Mouse (Mus musculus) thymus, adult 2 months (tissue): Measurements from ENCODE around the gene Lgi4. TPM values are rescaled to one million over a fixed set of nuclear protein-coding genes. Genes with fewer than 3 reads are reported as not detected.

Experiments
- DNase-seq: peaks from one replicate; pipeline ENCODE4 v3.0.0; 2021
- H3K27ac ChIP-seq: fragments of 200-500 bp; 2 replicates; pipeline ENCODE4 v1.5.1; 2012; ENCODE audit warnings: low read length, control low read depth; ENCODE audit not compliant: control insufficient read depth, insufficient read depth
- H3K27me3 ChIP-seq: fragments of 200-500 bp; 2 replicates; pipeline ENCODE4 v1.6.1; 2012; ENCODE audit warnings: mild to moderate bottlenecking, low read length, moderate library complexity, mixed read lengths; ENCODE audit not compliant: control insufficient read depth, insufficient read depth
- H3K36me3 ChIP-seq: fragments of 200-500 bp; 2 replicates; pipeline ENCODE4 v1.6.1; 2012; ENCODE audit warnings: mild to moderate bottlenecking, low read length, moderate library complexity; ENCODE audit not compliant: control insufficient read depth, insufficient read depth
- H3K4me1 ChIP-seq: fragments of 200-500 bp; replicated peaks from 2 replicates; pipeline ENCODE4 v1.6.1; 2012; ENCODE audit warnings: low read length; ENCODE audit not compliant: control insufficient read depth, insufficient read depth
- H3K4me3 ChIP-seq: fragments of 200-500 bp; 2 replicates; pipeline ENCODE4 v1.5.1; 2012; ENCODE audit warnings: mild to moderate bottlenecking, low read length, control low read depth, moderate library complexity; ENCODE audit not compliant: control insufficient read depth, insufficient read depth
- CTCF ChIP-seq: fragments of 200-500 bp; IDR thresholded peaks from 2 replicates; pipeline ENCODE4 v1.5.1; 2012; ENCODE audit warnings: mild to moderate bottlenecking, control low read depth, low read length, moderate library complexity, borderline replicate concordance; ENCODE audit not compliant: control insufficient read depth, poor library complexity, insufficient read depth; ENCODE audit errors: extremely low read depth
- POLR2A ChIP-seq: fragments of 200-500 bp; IDR thresholded peaks from 2 replicates; pipeline ENCODE4 v1.6.1; 2012; ENCODE audit warnings: mild to moderate bottlenecking, low read length, control low read depth, moderate library complexity; ENCODE audit not compliant: control insufficient read depth, poor library complexity, insufficient read depth; ENCODE audit errors: extremely low read depth
- WGBS: fragments of 180-500 bp; shearing (Covaris S2); methylation state at CpG from one replicate; pipeline ENCODE4 v1.1.7; 2018; 5-methylcytosine and 5-hydroxymethylcytosine counted together
- polyA plus RNA-seq: library from polyadenylated mRNA; depleted of rRNA; stranded (reverse); fragments of >200 nt; gene quantifications from 2 replicates; pipeline ENCODE4 v1.2.3, GENCODE M21; 2012

Gene Lgi4
- polyA plus RNA-seq, 1 experiment = 1.8 TPM

DNA sequence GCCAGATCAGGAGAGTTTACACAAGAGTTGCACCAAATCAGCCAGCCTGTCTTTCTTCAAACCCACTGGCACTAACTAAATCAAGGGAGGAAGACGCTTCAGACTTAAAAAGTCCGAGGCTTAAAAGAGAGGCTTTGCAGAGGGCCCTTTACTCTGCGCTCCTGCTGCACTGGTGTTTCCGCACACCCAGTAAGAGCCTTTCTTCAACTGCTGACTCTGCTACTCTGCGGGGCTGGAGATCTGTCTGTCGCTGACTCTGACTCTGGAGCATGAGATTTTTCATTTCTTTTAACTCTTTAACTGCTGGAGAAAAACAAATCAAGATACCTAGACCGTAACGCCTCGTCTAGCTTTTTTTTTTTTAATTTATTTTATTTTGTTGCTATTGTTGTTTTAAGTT lies 25.0 kb downstream of the Lgi4 start:
- Histone ChIP-seq H3K4me3 (no peak overlapping the region), H3K36me3 (no peaks in the 10 kb centered on the region), H3K4me1 (peaks cover 13% of the 10 kb centered on the region), H3K27ac (no peak overlapping the region), H3K27me3 (no peaks in the 10 kb centered on the region)
- no peak for DNase-seq
- WGBS = 74% methylated on average over 9 of the region's 9 CpGs
- no peak for TF ChIP-seq CTCF
- no peak for TF ChIP-seq POLR2A

GRCm38 (mm10) chr7:31085171-31085570 lies 26.0 kb downstream of the Lgi4 start:
- WGBS = 70% methylated on average over 3 of the region's 3 CpGs
- no peak for TF ChIP-seq POLR2A
- TF ChIP-seq CTCF = no peak
- DNase-seq = no peak
- Histone ChIP-seq H3K4me3 (no peak overlapping the region), H3K27me3 (no peaks in the 10 kb centered on the region), H3K36me3 (no peaks in the 10 kb centered on the region), H3K27ac (0 out of 2 replicates have a peak overlapping the region, but pooled peaks have one; percentile 7), H3K4me1 (peaks cover 21% of the 10 kb centered on the region)

GRCm38 (mm10) chr7:31086175-31086755 lies 27.1 kb downstream of the Lgi4 start:
- no peak overlapping the region for H3K27ac ChIP-seq
- no peak for DNase-seq
- peaks cover 21% of the 10 kb centered on the region for H3K4me1 ChIP-seq
- no peaks in the 10 kb centered on the region for H3K36me3 ChIP-seq
- WGBS = 96% methylated on average over 9 of the region's 9 CpGs
- no peaks in the 10 kb centered on the region for H3K27me3 ChIP-seq
- no peak for TF ChIP-seq CTCF
- no peak for TF ChIP-seq POLR2A
- H3K4me3 ChIP-seq = no peak overlapping the region

DNA sequence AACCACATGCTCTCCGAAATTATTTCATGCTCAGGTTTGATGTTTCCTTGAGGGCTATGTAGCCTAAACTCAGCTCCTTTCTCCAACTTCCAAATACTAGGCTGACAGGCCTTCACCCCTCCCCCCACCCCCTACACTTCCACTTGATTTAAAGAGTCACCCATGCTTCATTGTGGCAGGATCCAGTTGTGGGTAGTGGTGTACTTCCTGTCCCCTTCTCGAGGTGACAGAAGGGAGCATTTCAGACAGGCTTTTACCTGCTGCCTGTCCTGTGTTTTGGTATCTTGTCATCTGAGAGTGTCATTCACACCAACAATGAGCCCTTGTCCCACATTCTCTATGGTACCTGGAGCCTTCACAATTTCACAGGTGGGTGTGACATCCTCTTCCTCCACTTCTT lies 28.1 kb downstream of the Lgi4 start:
- H3K27me3 ChIP-seq = no peaks in the 10 kb centered on the region
- no peak overlapping the region for H3K27ac ChIP-seq
- 11% methylated on average over 2 of the region's 2 CpGs for WGBS
- H3K4me1 ChIP-seq = peaks cover 21% of the 10 kb centered on the region
- no peak overlapping the region for H3K4me3 ChIP-seq
- no peaks in the 10 kb centered on the region for H3K36me3 ChIP-seq
- no peak for TF ChIP-seq CTCF
- TF ChIP-seq POLR2A = no peak
- DNase-seq = no peak

DNA sequence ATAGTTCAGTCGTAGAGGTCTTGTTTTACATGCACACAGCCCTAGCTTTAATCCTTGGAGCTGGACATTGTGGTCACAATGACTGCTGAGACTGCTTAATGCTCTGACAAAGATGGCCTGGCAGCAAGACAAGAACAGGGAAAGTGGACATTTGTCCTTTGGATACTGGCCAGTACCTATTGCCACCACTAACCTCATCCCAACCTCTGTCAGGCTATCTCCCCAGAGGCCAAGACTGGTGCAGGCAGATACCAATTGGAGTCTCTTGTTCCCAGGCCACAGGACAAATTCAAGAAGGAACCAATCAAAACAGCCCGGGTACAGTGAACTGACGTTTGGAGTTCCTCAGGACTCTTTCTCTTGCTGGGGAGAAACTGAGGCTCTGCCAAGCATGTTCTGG lies 29.1 kb downstream of the Lgi4 start:
- WGBS = 94% methylated on average over 3 of the region's 3 CpGs
- Histone ChIP-seq H3K27ac (no peak overlapping the region), H3K36me3 (no peaks in the 10 kb centered on the region), H3K4me1 (peaks cover 21% of the 10 kb centered on the region), H3K4me3 (no peak overlapping the region), H3K27me3 (no peaks in the 10 kb centered on the region)
- DNase-seq = no peak
- no peak for TF ChIP-seq CTCF
- no peak for TF ChIP-seq POLR2A

DNA sequence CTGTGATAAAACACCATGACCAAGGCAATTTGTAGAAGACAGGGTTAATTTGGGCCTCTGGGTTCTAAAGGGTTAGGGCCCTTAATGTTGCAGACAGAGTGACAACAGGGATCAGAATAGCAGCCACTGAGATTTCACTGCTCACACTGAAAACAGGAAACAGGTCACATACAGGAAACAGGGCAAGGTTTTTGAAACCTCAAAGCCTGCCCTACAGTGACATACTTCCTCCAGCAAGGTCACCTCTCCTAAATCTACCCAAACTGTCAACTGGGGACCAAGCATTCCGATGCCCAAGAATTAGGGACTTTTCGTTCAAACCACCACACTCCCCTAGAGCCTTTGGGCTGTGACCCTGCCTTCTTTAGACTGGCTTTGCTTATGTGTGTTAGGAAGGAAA lies 30.6 kb downstream of the Lgi4 start:
- Histone ChIP-seq H3K36me3 (no peaks in the 10 kb centered on the region), H3K27ac (peak overlapping the region; percentile 66), H3K4me1 (peaks cover 21% of the 10 kb centered on the region), H3K4me3 (no peak overlapping the region), H3K27me3 (no peaks in the 10 kb centered on the region)
- no peak for TF ChIP-seq POLR2A
- no peak for TF ChIP-seq CTCF
- DNase-seq = peak; percentile 24
- WGBS = 9% methylated on average over 2 of the region's 2 CpGs

GRCm38 (mm10) chr7:31094774-31095501 lies 35.8 kb downstream of the Lgi4 start:
- Histone ChIP-seq H3K36me3 (no peaks in the 10 kb centered on the region), H3K27me3 (no peaks in the 10 kb centered on the region), H3K4me3 (no peak overlapping the region), H3K27ac (no peak overlapping the region), H3K4me1 (peaks cover 6% of the 10 kb centered on the region)
- no peak for TF ChIP-seq POLR2A
- TF ChIP-seq CTCF = no peak
- peak; percentile 44 for DNase-seq
- WGBS = 14% methylated on average over 12 of the region's 12 CpGs
